Mouse (Mus musculus): ENCODE measurements around the gene Flrt3.

DNA sequence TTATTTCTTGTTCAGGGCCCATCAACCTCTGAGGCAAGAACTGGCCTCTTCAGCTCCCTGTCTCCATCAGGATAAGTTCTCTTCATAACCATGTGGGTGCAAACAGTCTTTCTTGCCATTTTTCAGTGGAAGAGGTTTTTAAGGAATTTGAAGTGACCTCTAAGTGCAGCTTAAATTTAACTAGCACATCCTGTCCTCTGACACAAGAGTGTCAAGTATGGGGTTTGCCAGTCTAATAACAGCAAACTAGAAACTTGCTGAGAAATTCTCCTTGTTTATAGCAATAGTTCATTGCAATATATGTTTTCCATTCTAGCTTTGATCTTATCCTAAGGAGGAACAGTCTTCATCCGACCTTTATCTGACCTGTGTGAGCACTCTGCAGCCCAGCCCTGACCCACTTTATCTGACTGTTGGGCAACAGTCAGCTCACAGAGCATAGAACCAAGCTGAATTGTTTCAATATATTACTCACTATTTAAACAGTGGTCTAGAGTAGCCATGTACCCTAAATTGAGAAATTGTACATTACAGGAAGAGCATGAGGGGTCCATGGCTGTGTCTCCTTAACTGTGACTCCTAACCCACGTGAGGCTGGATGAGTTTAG lies 49.4 kb downstream of the Flrt3 start:
- no peak for TF ChIP-seq POLR2A (IDR thresholded peaks at IDR 0.05; ENCODE audit: low read depth, low read length)
- no peak for TF ChIP-seq CTCF (IDR thresholded peaks at IDR 0.05; ENCODE audit: extremely low read depth, insufficient read depth, insufficient read length, insufficient replicate concordance)

Data from spleen, adult 2 months (tissue).